Mouse (Mus musculus): ENCODE data around the gene Cyp2ab1. TPM values are rescaled to one million over a fixed set of nuclear protein-coding genes. Genes with fewer than 3 reads are reported as not detected.

Cyp2ab1 gene
- polyA plus RNA-seq, 1 experiment from 2014 or later = not detected

- under 1% methylated on average over 51 of the region's 52 CpGs for WGBS
- ATAC-seq (replicated peaks; ENCODE audit: low FRiP score) = peak; percentile 91
- peak; percentile 94 for DNase-seq (ENCODE audit: low spot score)
- no peaks in the 10 kb centered on the region for H3K9me3 ChIP-seq (ENCODE audit: control insufficient read depth, low read length)
- H3K27ac ChIP-seq (ENCODE audit: low read depth, low read length) = no peak within 1 kb of the TSS
- peaks cover 8% of the 10 kb centered on the region for H3K4me1 ChIP-seq (replicated peaks; ENCODE audit: control insufficient read depth, insufficient read depth, low read length)
- peak within 1 kb of the TSS; percentile 85 for H3K9ac ChIP-seq (ENCODE audit: low read length)
- H3K4me2 ChIP-seq (ENCODE audit: low read depth, low read length, severe bottlenecking) = peak within 1 kb of the TSS; percentile 78
- H3K4me3 ChIP-seq (ENCODE audit: low read depth, low read length) = peak within 1 kb of the TSS; percentile 89
- no peaks in the 10 kb centered on the region for H3K36me3 ChIP-seq (ENCODE audit: control insufficient read depth, insufficient read depth, low read length)
- H3K27me3 ChIP-seq (ENCODE audit: control insufficient read depth, insufficient read depth, low read length) = no peaks in the 10 kb centered on the region
These were observed 23.2 kb downstream of the Cyp2ab1 start, which contains the start of gene Parl for GRCm38 (mm10) chr16:20301770-20302649. Parl (minus strand) TSS chr16:20302387.

DNA sequence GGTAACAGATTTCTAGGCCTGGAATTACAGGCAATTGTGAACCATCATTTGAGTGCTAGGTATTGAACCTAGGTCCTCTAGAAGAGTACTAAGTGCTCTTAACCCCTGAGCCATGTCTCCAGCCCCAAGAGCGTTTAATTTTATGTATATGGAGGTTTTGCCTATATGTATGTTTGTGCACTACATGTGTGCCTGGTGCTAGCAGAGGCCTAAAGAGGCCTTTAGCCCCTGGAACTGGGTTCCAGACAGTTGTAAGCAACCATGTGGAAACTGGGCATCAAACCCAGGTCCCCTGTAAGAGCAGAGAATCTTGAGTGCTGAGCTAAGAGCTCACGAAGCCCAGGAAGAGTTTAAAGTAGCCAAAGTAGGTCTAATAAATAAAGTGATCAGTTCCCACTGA, 25.1 kb downstream of the Cyp2ab1 start:
- Histone ChIP-seq H3K27me3 (ENCODE audit: control insufficient read depth, insufficient read depth, low read length) (no peaks in the 10 kb centered on the region), H3K9me3 (ENCODE audit: control insufficient read depth, low read length) (no peaks in the 10 kb centered on the region), H3K36me3 (ENCODE audit: control insufficient read depth, insufficient read depth, low read length) (no peaks in the 10 kb centered on the region; the same call in 1 of the 2 replicates), H3K27ac (ENCODE audit: low read depth, low read length) (no peak overlapping the region), H3K4me3 (ENCODE audit: low read depth, low read length) (no peak overlapping the region), H3K4me1 (replicated peaks; ENCODE audit: control insufficient read depth, insufficient read depth, low read length) (peaks cover 8% of the 10 kb centered on the region), H3K9ac (ENCODE audit: low read length) (no peak overlapping the region), H3K4me2 (ENCODE audit: low read depth, low read length, severe bottlenecking) (no peak overlapping the region)
- WGBS = 93% methylated on average over 2 of the region's 2 CpGs
- DNase-seq (ENCODE audit: low spot score) (no peak), ATAC-seq (replicated peaks; ENCODE audit: low FRiP score) (no peak)

DNA sequence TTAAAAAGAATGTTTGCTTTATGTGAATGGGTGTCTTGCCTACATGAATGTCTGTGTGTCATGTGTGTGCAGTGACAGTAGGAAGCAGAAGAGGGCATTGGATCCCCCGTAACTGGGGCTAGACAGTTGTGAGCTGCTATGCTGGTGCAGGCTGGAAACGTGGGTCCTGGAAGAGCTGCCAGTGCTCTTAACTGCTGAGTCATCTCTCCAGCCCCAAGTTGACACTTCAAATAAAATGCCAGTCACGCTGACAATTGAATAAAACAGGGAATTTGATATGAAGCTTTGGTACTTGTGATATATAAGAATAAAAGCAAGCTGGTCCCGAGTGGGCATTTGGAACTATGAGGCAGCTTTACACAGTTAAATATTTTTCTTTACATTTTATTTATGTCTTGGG, 45.0 kb downstream of the Cyp2ab1 start:
- no peaks in the 10 kb centered on the region for H3K9me3 ChIP-seq (ENCODE audit: control insufficient read depth, low read length)
- H3K4me2 ChIP-seq (ENCODE audit: low read depth, low read length, severe bottlenecking) = no peak overlapping the region
- ATAC-seq (replicated peaks; ENCODE audit: low FRiP score) = no peak
- no peak overlapping the region for H3K9ac ChIP-seq (ENCODE audit: low read length)
- no peak overlapping the region for H3K27ac ChIP-seq (ENCODE audit: low read depth, low read length)
- no peak overlapping the region for H3K4me3 ChIP-seq (ENCODE audit: low read depth, low read length)
- 93% methylated on average over 4 of the region's 4 CpGs for WGBS
- DNase-seq (ENCODE audit: low spot score) = no peak
- H3K27me3 ChIP-seq (ENCODE audit: control insufficient read depth, insufficient read depth, low read length) = no peaks in the 10 kb centered on the region
- no peaks in the 10 kb centered on the region for H3K4me1 ChIP-seq (replicated peaks; ENCODE audit: control insufficient read depth, insufficient read depth, low read length)
- H3K36me3 ChIP-seq (ENCODE audit: control insufficient read depth, insufficient read depth, low read length) = peaks cover 14% of the 10 kb centered on the region

- no peaks in the 10 kb centered on the region for H3K9me3 ChIP-seq (ENCODE audit: control insufficient read depth, low read length)
- WGBS = 94% methylated on average over 5 of the region's 5 CpGs
- ATAC-seq (replicated peaks; ENCODE audit: low FRiP score) = no peak
- no peak overlapping the region for H3K4me2 ChIP-seq (ENCODE audit: low read depth, low read length, severe bottlenecking)
- DNase-seq (ENCODE audit: low spot score) = no peak
- no peak overlapping the region for H3K4me3 ChIP-seq (ENCODE audit: low read depth, low read length)
- H3K27me3 ChIP-seq (ENCODE audit: control insufficient read depth, insufficient read depth, low read length) = no peaks in the 10 kb centered on the region
- H3K36me3 ChIP-seq (ENCODE audit: control insufficient read depth, insufficient read depth, low read length) = peaks cover 14% of the 10 kb centered on the region
- no peak overlapping the region for H3K9ac ChIP-seq (ENCODE audit: low read length)
- no peaks in the 10 kb centered on the region for H3K4me1 ChIP-seq (replicated peaks; ENCODE audit: control insufficient read depth, insufficient read depth, low read length)
- H3K27ac ChIP-seq (ENCODE audit: low read depth, low read length) = no peak overlapping the region
These were observed 45.8 kb downstream of the Cyp2ab1 start for GRCm38 (mm10) chr16:20279395-20279794.

DNA sequence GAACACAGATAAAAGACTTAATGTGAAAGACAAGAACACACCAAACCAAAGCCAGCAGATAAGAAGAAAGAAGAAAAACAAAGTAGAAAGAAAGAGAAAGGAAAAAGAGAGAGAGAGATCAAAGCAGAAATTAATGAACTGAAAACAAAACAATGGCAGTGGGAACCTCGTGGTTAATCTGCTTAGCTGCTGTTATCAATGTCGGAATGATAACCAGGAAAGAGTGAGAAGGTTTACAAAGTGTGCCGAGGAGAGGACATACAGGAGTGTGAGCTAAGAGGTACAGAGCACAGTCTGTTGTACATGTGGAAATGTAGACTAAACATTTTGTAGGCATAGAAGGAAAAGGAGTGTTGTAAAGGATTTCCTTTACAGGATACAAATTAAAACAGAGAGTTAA, 52.2 kb downstream of the Cyp2ab1 start:
- H3K4me3 ChIP-seq (ENCODE audit: low read depth, low read length) = no peak overlapping the region
- H3K9ac ChIP-seq (ENCODE audit: low read length) = no peak overlapping the region
- no peaks in the 10 kb centered on the region for H3K9me3 ChIP-seq (ENCODE audit: control insufficient read depth, low read length)
- H3K27ac ChIP-seq (ENCODE audit: low read depth, low read length) = no peak overlapping the region
- no peak overlapping the region for H3K4me2 ChIP-seq (ENCODE audit: low read depth, low read length, severe bottlenecking)
- peaks cover 1% of the 10 kb centered on the region; the same call in 1 of the 2 replicates for H3K36me3 ChIP-seq (ENCODE audit: control insufficient read depth, insufficient read depth, low read length)
- WGBS = 30% methylated on average over 3 of the region's 3 CpGs
- ATAC-seq (replicated peaks; ENCODE audit: low FRiP score) (no peak), DNase-seq (ENCODE audit: low spot score) (no peak)
- H3K27me3 ChIP-seq (ENCODE audit: control insufficient read depth, insufficient read depth, low read length) = no peaks in the 10 kb centered on the region
- H3K4me1 ChIP-seq (replicated peaks; ENCODE audit: control insufficient read depth, insufficient read depth, low read length) = no peaks in the 10 kb centered on the region

DNA sequence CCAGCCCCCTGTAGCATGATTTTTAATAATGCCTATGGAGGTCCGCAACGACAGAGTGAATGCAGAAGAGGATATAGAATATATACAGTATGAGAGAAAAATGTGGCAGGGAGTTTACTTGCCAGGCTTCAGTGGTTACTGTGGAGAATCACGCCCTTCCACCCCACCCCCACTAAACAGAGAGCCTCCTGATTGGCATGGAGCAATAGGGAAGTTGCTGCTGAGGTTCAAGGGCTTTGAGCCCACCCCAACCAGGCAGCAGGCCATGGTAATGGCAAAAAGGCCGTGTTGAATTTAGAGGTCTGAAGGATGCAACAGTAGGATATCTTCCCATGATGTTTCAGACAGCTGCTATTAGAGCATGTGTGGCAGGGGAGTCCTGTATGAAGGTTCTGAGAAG, 53.9 kb downstream of the Cyp2ab1 start:
- no peaks in the 10 kb centered on the region for H3K9me3 ChIP-seq (ENCODE audit: control insufficient read depth, low read length)
- DNase-seq (ENCODE audit: low spot score) (no peak), ATAC-seq (replicated peaks; ENCODE audit: low FRiP score) (no peak)
- 76% methylated on average over 4 of the region's 4 CpGs for WGBS
- H3K4me2 ChIP-seq (ENCODE audit: low read depth, low read length, severe bottlenecking) = no peak overlapping the region
- H3K4me3 ChIP-seq (ENCODE audit: low read depth, low read length) = no peak overlapping the region
- no peaks in the 10 kb centered on the region for H3K4me1 ChIP-seq (replicated peaks; ENCODE audit: control insufficient read depth, insufficient read depth, low read length)
- no peaks in the 10 kb centered on the region for H3K27me3 ChIP-seq (ENCODE audit: control insufficient read depth, insufficient read depth, low read length)
- H3K9ac ChIP-seq (ENCODE audit: low read length) = no peak overlapping the region
- H3K27ac ChIP-seq (ENCODE audit: low read depth, low read length) = no peak overlapping the region
- no peaks in the 10 kb centered on the region for H3K36me3 ChIP-seq (ENCODE audit: control insufficient read depth, insufficient read depth, low read length)

DNA sequence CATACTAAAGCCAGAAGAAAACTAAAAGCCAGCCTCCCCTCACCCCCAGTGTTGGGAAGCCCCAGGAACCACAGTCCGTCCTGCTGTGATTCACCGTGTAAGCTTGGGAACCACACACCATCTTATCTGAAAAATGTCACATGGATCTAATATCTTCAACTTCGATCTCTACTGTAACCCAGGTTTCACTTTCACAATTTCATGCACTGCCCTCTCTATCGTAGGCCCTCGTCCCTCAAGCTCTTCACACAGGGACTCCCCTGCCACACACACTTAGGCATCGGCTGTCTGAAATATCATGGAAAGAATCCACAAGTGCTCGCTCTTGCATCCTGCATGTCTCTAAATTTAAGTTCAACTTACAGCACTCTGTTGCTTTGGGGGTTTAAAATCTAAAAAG, 60.1 kb downstream of the Cyp2ab1 start:
- H3K4me2 ChIP-seq (ENCODE audit: low read depth, low read length, severe bottlenecking) = no peak overlapping the region
- no peaks in the 10 kb centered on the region for H3K9me3 ChIP-seq (ENCODE audit: control insufficient read depth, low read length)
- ATAC-seq (replicated peaks; ENCODE audit: low FRiP score) = no peak
- no peaks in the 10 kb centered on the region for H3K4me1 ChIP-seq (replicated peaks; ENCODE audit: control insufficient read depth, insufficient read depth, low read length)
- no peak overlapping the region for H3K9ac ChIP-seq (ENCODE audit: low read length)
- H3K4me3 ChIP-seq (ENCODE audit: low read depth, low read length) = no peak overlapping the region
- WGBS = 85% methylated on average over 7 of the region's 7 CpGs
- no peaks in the 10 kb centered on the region for H3K27me3 ChIP-seq (ENCODE audit: control insufficient read depth, insufficient read depth, low read length)
- H3K27ac ChIP-seq (ENCODE audit: low read depth, low read length) = no peak overlapping the region
- H3K36me3 ChIP-seq (ENCODE audit: control insufficient read depth, insufficient read depth, low read length) = no peaks in the 10 kb centered on the region
- DNase-seq (ENCODE audit: low spot score) = no peak
